Mouse (Mus musculus): ENCODE results near the gene Tbc1d10b. TPM values are rescaled to one million over a fixed set of nuclear protein-coding genes. Genes with fewer than 3 reads are reported as not detected.
"Not testable (repeated sequence)": the region's sequence is repeated elsewhere in the genome, so short reads cannot be mapped to it uniquely, and the experiment has no call there.

The Tbc1d10b gene
- total and polyA plus RNA-seq, 3 experiments, result 37.4 to 70.3 TPM; not detected in 1

- Histone ChIP-seq H3K27ac (ENCODE audit: control insufficient read depth, low read depth, low read length) (peak overlapping the region; percentile 92; the same call in 1 of the 2 replicates), H3K36me3 (ENCODE audit: control insufficient read depth in 1 of 2, insufficient read depth in 2 of 2, low read length in 2 of 2) (peaks cover 0 to 53% of the 10 kb centered on the region in 2 experiments; a peak in 2 of 4 replicates), H3K4me1 (ENCODE audit: control insufficient read depth in 1 of 2, insufficient read depth in 2 of 2, low read length in 2 of 2) (peaks cover 36 to 51% of the 10 kb centered on the region in 2 experiments)
- DNase-seq (ENCODE audit: low read depth, low spot score), result peak; percentile 75
- TF ChIP-seq USF1 (IDR thresholded peaks at IDR 0.05; ENCODE audit: low read depth, low read length) (peak; percentile 42; the same call in 1 of the 2 replicates), MXI1 (IDR thresholded peaks at IDR 0.05; ENCODE audit: low read depth, low read length) (peak; percentile 94), RAD21 (IDR thresholded peaks at IDR 0.05; ENCODE audit: low read depth, low read length) (peak; percentile 40), MAX (IDR thresholded peaks at IDR 0.05; ENCODE audit: low read length) (peak; percentile 46), SMC3 (IDR thresholded peaks at IDR 0.05; ENCODE audit: low read depth, low read length) (peak; percentile 36), MYC (IDR thresholded peaks at IDR 0.05; ENCODE audit: low read depth, low read length) (peak; percentile 61), CTCF (IDR thresholded peaks at IDR 0.05 in 2 of 3, conservative IDR thresholded peaks at IDR 0.05 in 1 of 3; ENCODE audit: control insufficient read depth in 1 of 3, insufficient read depth in 1 of 3, low read depth in 2 of 3, low read length in 3 of 3, poor library complexity in 1 of 3, severe bottlenecking in 1 of 3) (peak; percentile 24 to 50 (median 39); a peak in 5 of 6 replicates)
- not testable (repeated sequence) for H3K79me2 ChIP-seq (ENCODE audit: control insufficient read depth, insufficient read depth, low read length, poor library complexity); H3K9ac ChIP-seq (ENCODE audit: control insufficient read depth, low read depth, low read length, poor library complexity, severe bottlenecking); H3K9me3 ChIP-seq (replicated peaks; ENCODE audit: insufficient read depth, low read length); H3K27me3 ChIP-seq (ENCODE audit: control insufficient read depth in 1 of 2, insufficient read depth in 2 of 2, low read length in 2 of 2); H3K4me3 ChIP-seq (ENCODE audit: control insufficient read depth in 1 of 2, insufficient read depth in 1 of 2, low read depth in 2 of 2, low read length in 2 of 2)
Measured at GRCm38 (mm10) chr7:127181724-127182123, 26.5 kb downstream of the Tbc1d10b start.

GRCm38 (mm10) chr7:127180783-127181182 is 27.5 kb downstream of the Tbc1d10b start:
- Histone ChIP-seq H3K4me1 (ENCODE audit: control insufficient read depth in 1 of 2, insufficient read depth in 2 of 2, low read length in 2 of 2) (peaks cover 36 to 51% of the 10 kb centered on the region in 2 experiments), H3K79me2 (ENCODE audit: control insufficient read depth, insufficient read depth, low read length, poor library complexity) (no peaks in the 10 kb centered on the region; the same call in 1 of the 2 replicates), H3K27ac (ENCODE audit: control insufficient read depth, low read depth, low read length) (peak overlapping the region; percentile 63), H3K36me3 (ENCODE audit: control insufficient read depth in 1 of 2, insufficient read depth in 2 of 2, low read length in 2 of 2) (peaks cover 0 to 52% of the 10 kb centered on the region in 2 experiments; a peak in 2 of 4 replicates), H3K9me3 (replicated peaks; ENCODE audit: insufficient read depth, low read length) (no peaks in the 10 kb centered on the region), H3K9ac (ENCODE audit: control insufficient read depth, low read depth, low read length, poor library complexity, severe bottlenecking) (no peak overlapping the region; the same call in 1 of the 2 replicates), H3K27me3 (ENCODE audit: control insufficient read depth in 1 of 2, insufficient read depth in 2 of 2, low read length in 2 of 2) (no peaks in the 10 kb centered on the region), H3K4me3 (ENCODE audit: control insufficient read depth in 1 of 2, insufficient read depth in 1 of 2, low read depth in 2 of 2, low read length in 2 of 2) (no peak overlapping the region)
- peak; percentile 78 for DNase-seq (ENCODE audit: low read depth, low spot score)
- peak; percentile 92 for TF ChIP-seq SIN3A (IDR thresholded peaks at IDR 0.05; ENCODE audit: low read length)
- peak; percentile 29; the same call in 1 of the 2 replicates for TF ChIP-seq MAFK (IDR thresholded peaks at IDR 0.05; ENCODE audit: borderline replicate concordance, low read depth, low read length)
- TF ChIP-seq TAL1 (IDR thresholded peaks at IDR 0.05; ENCODE audit: low read length), result peak; percentile 58
- TF ChIP-seq MXI1 (IDR thresholded peaks at IDR 0.05; ENCODE audit: low read depth, low read length), result 0 out of 2 replicates have a peak, but pooled peaks have one; percentile 22
- TF ChIP-seq TBP (IDR thresholded peaks at IDR 0.05; ENCODE audit: low read depth, low read length), result no peak
- no peak for TF ChIP-seq MAX (IDR thresholded peaks at IDR 0.05; ENCODE audit: low read length)
- TF ChIP-seq ZC3H11A (IDR thresholded peaks at IDR 0.05; ENCODE audit: low read depth, low read length), result 0 out of 2 replicates have a peak, but pooled peaks have one; percentile 0
- no peak for TF ChIP-seq MYC (IDR thresholded peaks at IDR 0.05; ENCODE audit: low read depth, low read length)
- no peak for TF ChIP-seq ZKSCAN1 (IDR thresholded peaks at IDR 0.05; ENCODE audit: low read depth, low read length)
- no peak for TF ChIP-seq E2F4 (IDR thresholded peaks at IDR 0.05; ENCODE audit: borderline replicate concordance, low read depth, low read length)
- TF ChIP-seq GABPA (IDR thresholded peaks at IDR 0.05; ENCODE audit: low read depth, low read length), result no peak
- TF ChIP-seq SMC3 (IDR thresholded peaks at IDR 0.05; ENCODE audit: low read depth, low read length), result no peak
- TF ChIP-seq MEF2A (IDR thresholded peaks at IDR 0.05; ENCODE audit: extremely low read depth, insufficient replicate concordance, low read depth, low read length, poor library complexity, severe bottlenecking), result 0 out of 2 replicates have a peak, but pooled peaks have one; percentile 26
- no peak for TF ChIP-seq POLR2A (IDR thresholded peaks at IDR 0.05; ENCODE audit: control insufficient read depth in 1 of 2, insufficient read depth in 1 of 2, low read depth in 1 of 2, low read length in 2 of 2, poor library complexity in 1 of 2)
- TF ChIP-seq JUND (IDR thresholded peaks at IDR 0.05; ENCODE audit: low read depth, low read length), result no peak
- peak; percentile 100 for TF ChIP-seq ETS1 (IDR thresholded peaks at IDR 0.05; ENCODE audit: low read depth, low read length)
- TF ChIP-seq TCF12 (IDR thresholded peaks at IDR 0.05; ENCODE audit: low read depth, low read length), result peak; percentile 60
- TF ChIP-seq USF1 (IDR thresholded peaks at IDR 0.05; ENCODE audit: low read depth, low read length), result no peak
- 0 out of 2 replicates have a peak, but pooled peaks have one; percentile 8 for TF ChIP-seq BHLHE40 (IDR thresholded peaks at IDR 0.05; ENCODE audit: borderline replicate concordance, low read depth, low read length)
- TF ChIP-seq EP300 (IDR thresholded peaks at IDR 0.05; ENCODE audit: low read depth in 1 of 2, low read length in 2 of 2), result peak in 1 of 2 experiments; percentile 74; a peak in 2 of 4 replicates
- TF ChIP-seq HCFC1 (IDR thresholded peaks at IDR 0.05; ENCODE audit: low read depth, low read length), result peak; percentile 32; the same call in 1 of the 2 replicates
- no peak for TF ChIP-seq POLR2AphosphoS2 (IDR thresholded peaks at IDR 0.05; ENCODE audit: low read length)
- TF ChIP-seq GATA1 (IDR thresholded peaks at IDR 0.05; ENCODE audit: low read depth, low read length), result 0 out of 2 replicates have a peak, but pooled peaks have one; percentile 5

Data from MEL (cell line).